Mouse (Mus musculus) cortical plate, adult 2 months (tissue): Measurements from ENCODE around the gene Ifitm10.

Experiments used
- CTCF ChIP-seq: fragments of 200-500 bp; IDR thresholded peaks from 2 replicates; pipeline ENCODE4 v1.5.1; 2011; ENCODE audit warnings: mild to moderate bottlenecking, control low read depth, low read length; ENCODE audit not compliant: insufficient read depth; ENCODE audit errors: extremely low read depth
- POLR2A ChIP-seq: fragments of 200-500 bp; IDR thresholded peaks from 2 replicates; pipeline ENCODE4 v1.6.1; 2011; ENCODE audit warnings: mild to moderate bottlenecking, low read length, control low read depth; ENCODE audit not compliant: insufficient read depth; ENCODE audit errors: extremely low read depth

DNA sequence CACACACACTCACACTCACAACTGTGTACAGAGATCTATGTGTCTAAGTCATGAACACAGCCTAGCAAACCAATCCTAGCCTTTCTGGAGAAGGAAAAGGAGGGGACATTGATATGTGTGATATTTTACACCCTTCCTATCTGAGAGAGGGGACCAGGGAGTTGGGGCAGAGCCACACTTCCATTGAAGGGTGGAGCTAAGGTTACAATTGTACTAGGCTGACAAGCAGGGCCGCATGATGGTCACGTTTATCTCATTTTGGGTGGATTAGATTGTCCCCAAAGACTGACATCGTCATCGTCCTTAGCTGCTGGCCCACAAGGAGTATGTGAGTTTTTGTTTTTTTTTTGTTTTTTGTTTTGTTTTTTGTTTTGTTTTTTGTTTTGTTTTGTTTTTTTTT lies 42.3 kb downstream of the Ifitm10 start:
- no peak for TF ChIP-seq CTCF
- TF ChIP-seq POLR2A = no peak
